Mouse (Mus musculus) C2C12 (cell line): ENCODE measurements around the gene Bcl9l. TPM values are rescaled to one million over a fixed set of nuclear protein-coding genes. Genes with fewer than 3 reads are reported as not detected.

Source experiments
- H3K27me3 ChIP-seq: one replicate; pipeline ENCODE4 v1.6.1; 2011; ENCODE audit not compliant: control insufficient read depth, insufficient read depth, insufficient read length
- H3K36me3 ChIP-seq: one replicate; pipeline ENCODE4 v1.6.1; 2011; ENCODE audit not compliant: control insufficient read depth, insufficient read depth
- H3K4me3 ChIP-seq: one replicate; pipeline ENCODE4 v1.5.1; 2011; ENCODE audit warnings: mild to moderate bottlenecking, control low read depth; ENCODE audit not compliant: poor library complexity, insufficient read depth, severe bottlenecking
- H3K79me2 ChIP-seq: one replicate; pipeline ENCODE4 v1.6.1; 2011; ENCODE audit not compliant: control insufficient read depth, insufficient read depth
- H3K79me3 ChIP-seq: one replicate; pipeline ENCODE4 v1.6.1; 2011; ENCODE audit warnings: low read depth, control low read depth
- H3ac ChIP-seq: one replicate; pipeline ENCODE3; 2011; ENCODE audit warnings: low read depth; ENCODE audit not compliant: control insufficient read depth, insufficient read length
- CEBPB ChIP-seq: IDR thresholded peaks from one replicate; pipeline ENCODE4 v1.6.1; 2011; ENCODE audit warnings: low read depth, mild to moderate bottlenecking, control low read depth, moderate library complexity
- CTCF ChIP-seq: IDR thresholded peaks from one replicate; pipeline ENCODE4 v1.5.1; 2011; ENCODE audit not compliant: control insufficient read depth, insufficient read depth, insufficient read length
- FOSL1 ChIP-seq: IDR thresholded peaks from one replicate; pipeline ENCODE4 v1.8.0; 2011; ENCODE audit warnings: mild to moderate bottlenecking, low read length; ENCODE audit not compliant: poor library complexity, insufficient read depth, severe bottlenecking
- MAX ChIP-seq: IDR thresholded peaks from one replicate; pipeline ENCODE4 v1.6.1; 2011; ENCODE audit warnings: mild to moderate bottlenecking, control low read depth
- MYOD1 ChIP-seq: IDR thresholded peaks from one replicate; pipeline ENCODE4 v1.6.1; 2011; ENCODE audit warnings: low read depth; ENCODE audit not compliant: control insufficient read depth, insufficient read length
- MYOG ChIP-seq: IDR thresholded peaks from one replicate; pipeline ENCODE4 v1.6.1; 2011; ENCODE audit not compliant: control insufficient read depth, insufficient read length; ENCODE audit errors: extremely low read depth
- USF1 ChIP-seq: IDR thresholded peaks from one replicate; pipeline ENCODE4 v1.6.1; 2011; ENCODE audit warnings: low read depth, mild to moderate bottlenecking, control low read depth, moderate library complexity
- polyA plus RNA-seq: library from polyadenylated mRNA; unstranded; fragments of >200 nt; fragmentation: generic; extraction: Trizol; gene quantifications from one replicate; pipeline ENCODE4 v1.2.1, GENCODE M21; 2012; ENCODE audit warnings: missing spikeins

Gene Bcl9l
- polyA plus RNA-seq, 1 experiment: 31.4 TPM

GRCm38 (mm10) chr9:44479628-44480428 lies 2.8 kb upstream of the Bcl9l start:
- H3K79me2 ChIP-seq: peaks cover 23% of the 10 kb centered on the region
- no peaks in the 10 kb centered on the region for H3K27me3 ChIP-seq
- no peaks in the 10 kb centered on the region for H3K36me3 ChIP-seq
- peak overlapping the region; percentile 44 for H3K4me3 ChIP-seq
- H3K79me3 ChIP-seq: peaks cover 17% of the 10 kb centered on the region
- TF ChIP-seq MYOD1: no peak
- TF ChIP-seq CTCF: peak; percentile 92
- TF ChIP-seq MYOG: no peak
- TF ChIP-seq USF1: no peak
- TF ChIP-seq MAX: peak; percentile 47
- no peak for TF ChIP-seq CEBPB
- TF ChIP-seq FOSL1: peak; percentile 4
- H3ac ChIP-seq: peak overlapping the region; percentile 81

GRCm38 (mm10) chr9:44482112-44482511 lies 513 bp upstream of the Bcl9l start:
- H3K4me3 ChIP-seq: peak overlapping the region; percentile 86
- H3K36me3 ChIP-seq: peaks cover 3% of the 10 kb centered on the region
- peak overlapping the region; percentile 19 for H3ac ChIP-seq
- no peaks in the 10 kb centered on the region for H3K27me3 ChIP-seq
- H3K79me2 ChIP-seq: peaks cover 46% of the 10 kb centered on the region
- no peak for TF ChIP-seq MYOG
- TF ChIP-seq USF1: no peak
- no peak for TF ChIP-seq FOSL1
- no peak for TF ChIP-seq CTCF
- TF ChIP-seq MYOD1: no peak
- TF ChIP-seq MAX: no peak
- H3K79me3 ChIP-seq: peaks cover 38% of the 10 kb centered on the region

GRCm38 (mm10) chr9:44483041-44483509 lies 450 bp downstream of the Bcl9l start:
- H3K4me3 ChIP-seq: peak overlapping the region; percentile 86
- H3K79me3 ChIP-seq: peaks cover 47% of the 10 kb centered on the region
- H3K27me3 ChIP-seq: no peaks in the 10 kb centered on the region
- H3K79me2 ChIP-seq: peaks cover 55% of the 10 kb centered on the region
- TF ChIP-seq MAX (no peak), CTCF (no peak), MYOG (no peak), MYOD1 (no peak), CEBPB (no peak), USF1 (no peak), FOSL1 (no peak)
- peaks cover 3% of the 10 kb centered on the region for H3K36me3 ChIP-seq
- peak overlapping the region; percentile 85 for H3ac ChIP-seq

- Histone ChIP-seq H3K36me3 (peaks cover 3% of the 10 kb centered on the region), H3ac (peak overlapping the region; percentile 85), H3K79me2 (peaks cover 60% of the 10 kb centered on the region), H3K79me3 (peaks cover 50% of the 10 kb centered on the region), H3K4me3 (peak overlapping the region; percentile 86), H3K27me3 (no peaks in the 10 kb centered on the region)
- TF ChIP-seq USF1 (no peak), CTCF (no peak), MYOG (no peak), MYOD1 (no peak), CEBPB (no peak), MAX (no peak), FOSL1 (no peak)
These were observed 952 bp downstream of the Bcl9l start for GRCm38 (mm10) chr9:44483510-44484044.

- Histone ChIP-seq H3K79me3 (peaks cover 55% of the 10 kb centered on the region), H3K4me3 (peak overlapping the region; percentile 86), H3ac (peak overlapping the region; percentile 19), H3K79me2 (peaks cover 70% of the 10 kb centered on the region), H3K27me3 (no peaks in the 10 kb centered on the region), H3K36me3 (peaks cover 3% of the 10 kb centered on the region)
- TF ChIP-seq MYOD1 (no peak), CEBPB (no peak), USF1 (no peak)
These were observed 1.9 kb downstream of the Bcl9l start for GRCm38 (mm10) chr9:44484311-44485104.
